Mouse (Mus musculus) adrenal gland, postnatal 14 days (tissue): ENCODE results near the gene Slf2. TPM values are rescaled to one million over a fixed set of nuclear protein-coding genes. Genes with fewer than 3 reads are reported as not detected.

Source experiments
- DNase-seq: peaks from one replicate; pipeline ENCODE4 v3.0.0; 2021; ENCODE audit warnings: mixed read lengths
- total RNA-seq: library from RNA; stranded (reverse); gene quantifications from 2 replicates; pipeline ENCODE4 v1.2.3, GENCODE M21; 2021

Gene Slf2
- total RNA-seq, 1 experiment from 2014 or later: 24.2 TPM

- DNase-seq: peak; percentile 49
These were observed 81.7 kb downstream of the Slf2 start for GRCm38 (mm10) chr19:45012636-45013035.

GRCm38 (mm10) chr19:45013581-45014225, 82.8 kb downstream of the Slf2 start:
- no peak for DNase-seq

GRCm38 (mm10) chr19:45014335-45014971, 83.5 kb downstream of the Slf2 start, which contains the start of gene Lzts2:
Gene Lzts2, plus strand, starts transcription at chr19:45014414.
- peak; percentile 17 for DNase-seq

GRCm38 (mm10) chr19:45014981-45015402, 84.0 kb downstream of the Slf2 start:
- peak; percentile 80 for DNase-seq

GRCm38 (mm10) chr19:45015518-45016281, 84.7 kb downstream of the Slf2 start:
- DNase-seq: peak; percentile 79

GRCm38 (mm10) chr19:45016341-45017215, 85.6 kb downstream of the Slf2 start:
- peak; percentile 90 for DNase-seq

- DNase-seq: peak; percentile 90
These were observed 86.3 kb downstream of the Slf2 start for GRCm38 (mm10) chr19:45017216-45017771.

GRCm38 (mm10) chr19:45017909-45018308, 87.0 kb downstream of the Slf2 start:
- DNase-seq: peak; percentile 96

GRCm38 (mm10) chr19:45018351-45018831, 87.4 kb downstream of the Slf2 start:
- peak; percentile 60 for DNase-seq

DNA sequence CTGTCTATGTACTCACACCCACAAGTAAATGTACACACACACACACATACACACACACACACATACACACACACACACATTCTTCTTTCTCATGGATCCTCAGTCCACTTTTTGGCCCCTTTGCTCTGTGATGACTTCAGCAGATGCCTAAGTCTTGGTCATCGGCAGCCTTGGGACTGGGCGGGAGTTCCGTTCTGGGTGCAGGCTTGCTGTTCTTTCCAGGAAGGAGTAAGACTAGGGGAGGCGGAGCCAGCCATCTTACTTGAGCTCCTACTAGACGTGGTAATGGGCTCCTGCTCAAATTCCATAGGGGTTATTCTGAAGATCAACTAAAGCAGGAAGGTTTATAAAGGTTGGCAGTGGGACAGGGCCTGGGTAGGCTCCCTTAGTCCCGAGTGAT, 89.4 kb downstream of the Slf2 start:
- peak; percentile 87 for DNase-seq

DNA sequence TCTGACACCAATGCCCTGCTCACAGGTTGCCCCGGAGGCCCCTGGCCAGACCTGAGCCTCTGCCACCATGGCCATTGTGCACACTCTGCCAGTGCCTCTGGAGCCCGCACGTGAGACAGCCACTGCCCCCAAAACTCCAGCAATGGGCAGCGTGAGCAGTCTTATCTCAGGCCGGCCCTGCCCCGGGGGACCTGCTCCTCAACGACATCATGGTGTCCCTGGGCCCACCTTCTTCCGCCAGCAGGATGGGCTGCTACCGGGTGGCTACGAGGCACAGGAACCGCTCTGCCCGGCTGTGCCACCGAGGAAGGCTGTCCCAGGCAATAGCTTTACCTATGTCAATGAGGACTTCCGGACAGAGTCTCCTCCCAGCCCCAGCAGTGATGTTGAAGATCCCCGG, 90.4 kb downstream of the Slf2 start:
- no peak for DNase-seq

DNA sequence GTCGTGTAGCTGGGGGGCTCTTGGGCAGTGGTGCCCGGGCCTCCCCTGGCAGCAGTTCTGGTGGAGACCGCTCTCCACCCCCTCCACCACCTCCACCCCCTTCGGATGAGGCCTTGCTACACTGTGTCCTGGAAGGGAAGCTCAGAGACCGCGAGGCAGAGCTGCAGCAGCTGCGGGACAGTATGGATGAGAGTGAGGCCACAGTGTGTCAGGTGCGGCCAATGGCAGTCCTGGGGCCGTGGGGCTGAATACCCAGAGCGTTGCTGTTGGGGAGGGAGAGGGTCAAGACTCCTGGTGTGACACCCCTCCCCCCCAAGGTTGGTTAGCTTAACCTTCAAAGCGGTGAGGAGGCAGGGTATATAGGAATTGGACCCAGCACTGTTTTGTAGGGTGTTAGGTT, 93.0 kb downstream of the Slf2 start:
- DNase-seq: no peak

DNA sequence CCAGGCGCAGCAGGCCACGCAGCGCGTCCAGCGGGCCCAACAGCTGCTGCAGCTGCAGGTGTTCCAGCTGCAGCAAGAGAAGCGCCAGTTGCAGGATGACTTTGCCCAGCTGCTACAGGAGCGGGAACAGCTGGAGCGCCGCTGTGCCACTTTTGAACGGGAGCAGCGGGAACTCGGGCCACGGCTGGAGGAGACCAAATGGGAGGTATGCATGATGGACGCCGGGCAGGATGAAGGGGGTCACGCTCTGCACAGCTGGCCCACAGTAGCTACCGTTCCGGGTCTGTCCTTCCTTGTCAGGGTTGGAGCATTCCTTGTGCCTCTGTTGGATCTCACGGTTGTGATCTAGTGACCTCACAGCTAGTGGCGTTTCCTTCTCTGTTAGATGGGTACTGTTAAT, 93.8 kb downstream of the Slf2 start:
- DNase-seq: no peak

- no peak for DNase-seq
These were observed 95.1 kb downstream of the Slf2 start for GRCm38 (mm10) chr19:45025937-45026568.

GRCm38 (mm10) chr19:45026958-45027670, 96.2 kb downstream of the Slf2 start:
- DNase-seq: peak; percentile 37

DNA sequence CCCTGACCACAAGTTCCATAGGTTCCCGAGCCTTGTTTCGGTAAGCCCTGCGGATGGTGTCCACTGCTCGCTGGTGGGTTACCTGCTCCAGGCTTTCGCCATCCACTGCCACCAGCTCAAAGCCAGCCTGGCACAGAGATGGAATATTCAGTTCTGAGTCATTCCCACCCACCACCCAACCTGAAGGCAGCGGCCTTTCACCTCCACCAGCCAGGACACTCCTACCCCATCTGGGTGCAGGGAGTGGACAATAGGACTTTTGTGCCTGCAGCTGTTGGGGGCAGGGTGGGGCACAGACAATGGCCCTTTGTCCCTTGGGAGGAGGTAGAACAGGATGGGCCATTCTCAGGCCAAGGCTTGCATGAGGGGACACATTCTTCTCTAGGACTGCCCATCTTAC, 96.9 kb downstream of the Slf2 start:
- no peak for DNase-seq

- peak; percentile 25 for DNase-seq
These were observed 97.8 kb downstream of the Slf2 start for GRCm38 (mm10) chr19:45028746-45029145.

GRCm38 (mm10) chr19:45029571-45029970, 98.6 kb downstream of the Slf2 start:
- DNase-seq: peak; percentile 27

DNA sequence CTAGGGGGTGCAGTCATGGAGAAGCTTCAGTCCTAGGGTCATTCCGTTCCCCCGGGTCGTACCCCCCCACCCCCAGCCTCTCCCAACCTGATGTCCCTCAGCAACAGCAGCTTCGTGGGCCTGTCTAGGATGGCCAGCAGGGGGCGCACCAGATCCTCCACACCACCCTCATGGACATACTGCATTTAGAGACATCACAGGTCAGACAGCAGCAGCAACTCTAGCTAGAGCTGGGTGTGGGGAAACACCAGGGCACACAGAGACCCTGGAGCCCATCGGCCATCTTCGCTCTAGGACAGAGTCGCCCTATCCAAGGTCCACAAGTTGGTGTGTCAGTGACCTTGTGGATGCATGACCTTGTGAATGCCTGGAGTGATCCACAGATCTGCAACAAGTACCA, 99.2 kb downstream of the Slf2 start:
- peak; percentile 83 for DNase-seq
